Mouse (Mus musculus) adrenal gland, adult 8-10 months (tissue): ENCODE measurements around the gene Hibadh. TPM values are rescaled to one million over a fixed set of nuclear protein-coding genes. Genes with fewer than 3 reads are reported as not detected.
"Not testable (repeated sequence)": the region's sequence is repeated elsewhere in the genome, so short reads cannot be mapped to it uniquely, and the experiment has no call there.

Experiments used
- DNase-seq: peaks from one replicate; pipeline ENCODE4 v3.0.0; 2022
- total RNA-seq, 4 experiments: library from RNA; stranded (reverse); gene quantifications; 2 replicates each; pipeline ENCODE4 v1.2.4; 2022

Hibadh gene
- 100 to 1,000 TPM; 112 to 180 (median 143) TPM for total RNA-seq

GRCm38 (mm10) chr6:52640224-52640712 is at the start of gene Hibadh:
Hibadh (minus strand) TSS chr6:52640389.
- DNase-seq, result peak; percentile 97

GRCm38 (mm10) chr6:52686901-52687500 is 46.8 kb upstream of the Hibadh start:
- DNase-seq, result no peak

GRCm38 (mm10) chr6:52682607-52683006 is 42.4 kb upstream of the Hibadh start:
- no peak for DNase-seq

- DNase-seq, result no peak
These were observed 41.8 kb upstream of the Hibadh start for GRCm38 (mm10) chr6:52681847-52682485.

- no peak for DNase-seq
These were observed 40.4 kb upstream of the Hibadh start for GRCm38 (mm10) chr6:52680458-52681032.

GRCm38 (mm10) chr6:52679565-52679964 is 39.4 kb upstream of the Hibadh start:
- no peak for DNase-seq

GRCm38 (mm10) chr6:52677534-52677933 is 37.3 kb upstream of the Hibadh start:
- DNase-seq, result not testable (repeated sequence)

GRCm38 (mm10) chr6:52675222-52675921 is 35.2 kb upstream of the Hibadh start:
- DNase-seq, result no peak

- DNase-seq, result no peak
These were observed 34.4 kb upstream of the Hibadh start for GRCm38 (mm10) chr6:52674541-52674940.

GRCm38 (mm10) chr6:52673706-52674105 is 33.5 kb upstream of the Hibadh start:
- DNase-seq, result no peak

GRCm38 (mm10) chr6:52672539-52672938 is 32.4 kb upstream of the Hibadh start:
- no peak for DNase-seq

GRCm38 (mm10) chr6:52671791-52672190 is 31.6 kb upstream of the Hibadh start:
- no peak for DNase-seq

GRCm38 (mm10) chr6:52669878-52670277 is 29.7 kb upstream of the Hibadh start:
- not testable (repeated sequence) for DNase-seq

- DNase-seq, result no peak
These were observed 27.5 kb upstream of the Hibadh start for GRCm38 (mm10) chr6:52667641-52668040.

GRCm38 (mm10) chr6:52663021-52663420 is 22.8 kb upstream of the Hibadh start:
- DNase-seq, result no peak

GRCm38 (mm10) chr6:52655266-52655665 is 15.1 kb upstream of the Hibadh start:
- DNase-seq, result no peak

GRCm38 (mm10) chr6:52648806-52649205 is 8.6 kb upstream of the Hibadh start:
- no peak for DNase-seq

- no peak for DNase-seq
These were observed 7.8 kb upstream of the Hibadh start for GRCm38 (mm10) chr6:52648031-52648430.

GRCm38 (mm10) chr6:52645926-52646325 is 5.7 kb upstream of the Hibadh start:
- no peak for DNase-seq

GRCm38 (mm10) chr6:52642152-52642551 is 2.0 kb upstream of the Hibadh start:
- no peak for DNase-seq

- DNase-seq, result no peak
These were observed 887 bp upstream of the Hibadh start for GRCm38 (mm10) chr6:52641076-52641475.

- DNase-seq, result peak; percentile 22
These were observed 504 bp downstream of the Hibadh start for GRCm38 (mm10) chr6:52639546-52640223.
